Mouse (Mus musculus): ENCODE measurements around the gene Cyp2j7. TPM values are rescaled to one million over a fixed set of nuclear protein-coding genes. Genes with fewer than 3 reads are reported as not detected.

Cyp2j7 gene
- polyA plus RNA-seq, 1 experiment: not detected

- H3K27me3 ChIP-seq (ENCODE audit: control insufficient read depth, insufficient read depth, low read length): no peaks in the 10 kb centered on the region
- H3K4me3 ChIP-seq (ENCODE audit: extremely low read depth, insufficient read depth, insufficient read length): no peak overlapping the region
- no peak for TF ChIP-seq POLR2A (IDR thresholded peaks at IDR 0.05; ENCODE audit: low read depth, low read length)
- TF ChIP-seq CTCF (IDR thresholded peaks at IDR 0.05; ENCODE audit: extremely low read depth, insufficient read depth, insufficient read length, insufficient replicate concordance): no peak
- WGBS: 84% methylated on average over 1 of the region's 1 CpGs
- H3K4me1 ChIP-seq (ENCODE audit: control insufficient read depth, insufficient read depth, insufficient read length): no peaks in the 10 kb centered on the region
- H3K36me3 ChIP-seq (ENCODE audit: control insufficient read depth, insufficient read depth, low read length): no peaks in the 10 kb centered on the region
- no peak for DNase-seq (ENCODE audit: low read depth in 1 of 2, low spot score in 2 of 2)
- H3K27ac ChIP-seq (ENCODE audit: insufficient read depth, low read length): no peak overlapping the region
Observed at GRCm38 (mm10) chr4:96162839-96163238, 73.6 kb downstream of the Cyp2j7 start.

GRCm38 (mm10) chr4:96161575-96161974 is 74.9 kb downstream of the Cyp2j7 start:
- Histone ChIP-seq H3K4me1 (ENCODE audit: control insufficient read depth, insufficient read depth, insufficient read length) (no peaks in the 10 kb centered on the region), H3K27me3 (ENCODE audit: control insufficient read depth, insufficient read depth, low read length) (no peaks in the 10 kb centered on the region), H3K36me3 (ENCODE audit: control insufficient read depth, insufficient read depth, low read length) (no peaks in the 10 kb centered on the region), H3K4me3 (ENCODE audit: extremely low read depth, insufficient read depth, insufficient read length) (no peak overlapping the region), H3K27ac (ENCODE audit: insufficient read depth, low read length) (no peak overlapping the region)
- 76% methylated on average over 1 of the region's 1 CpGs for WGBS
- DNase-seq (ENCODE audit: low read depth in 1 of 2, low spot score in 2 of 2): no peak
- TF ChIP-seq POLR2A (IDR thresholded peaks at IDR 0.05; ENCODE audit: low read depth, low read length) (no peak), CTCF (IDR thresholded peaks at IDR 0.05; ENCODE audit: extremely low read depth, insufficient read depth, insufficient read length, insufficient replicate concordance) (no peak)

Other genes starting within 250 kb of the Cyp2j7 start
- gene Cyp2j13, start 159.1 kb downstream of the Cyp2j7 start, polyA plus RNA-seq (2012; rRNA removed): not detected in 2 replicates
- not detected in 2 replicates for gene Cyp2j12, start 95.5 kb downstream of the Cyp2j7 start, polyA plus RNA-seq (2012; rRNA removed)
- not detected in 2 replicates for gene Cyp2j11, start 112.0 kb upstream of the Cyp2j7 start, polyA plus RNA-seq (2012; rRNA removed)